Mouse (Mus musculus): ENCODE measurements at regions not wholly inside any gene's neighbourhood (a gene's known extent, or its start where the extent isn't known, plus 50 kb on each side); places are given as distances from the start of the nearest gene placed in this dataset.

GRCm38 (mm10) chr15:62222731-62223130 is 1299.9 kb upstream of the A1bg start:
- peak; percentile 14; the same call in 1 of the 2 replicates for ATAC-seq (replicated peaks; ENCODE audit: low FRiP score, poor library complexity, severe bottlenecking)

- 0 out of 2 replicates have a peak, but pooled peaks have one; percentile 32 for ATAC-seq (replicated peaks; ENCODE audit: low FRiP score, poor library complexity, severe bottlenecking)
These were observed 1299.4 kb upstream of the A1bg start for GRCm38 (mm10) chr15:62222201-62222600.

- ATAC-seq (replicated peaks; ENCODE audit: low FRiP score, poor library complexity, severe bottlenecking) = peak; percentile 57
These were observed 1298.4 kb upstream of the A1bg start for GRCm38 (mm10) chr15:62221024-62221819.

- no peak for ATAC-seq (replicated peaks; ENCODE audit: low FRiP score, poor library complexity, severe bottlenecking)
These were observed 1297.8 kb upstream of the A1bg start for GRCm38 (mm10) chr15:62220620-62221019.

GRCm38 (mm10) chr15:62219934-62220540 is 1297.2 kb upstream of the A1bg start:
- no peak for ATAC-seq (replicated peaks; ENCODE audit: low FRiP score, poor library complexity, severe bottlenecking)

GRCm38 (mm10) chr15:62218346-62219080 is 1295.7 kb upstream of the A1bg start:
- ATAC-seq (replicated peaks; ENCODE audit: low FRiP score, poor library complexity, severe bottlenecking) = no peak

- no peak for ATAC-seq (replicated peaks; ENCODE audit: low FRiP score, poor library complexity, severe bottlenecking)
These were observed 1294.1 kb upstream of the A1bg start for GRCm38 (mm10) chr15:62216688-62217477.

GRCm38 (mm10) chr15:62215616-62216398 is 1293.0 kb upstream of the A1bg start:
- ATAC-seq (replicated peaks; ENCODE audit: low FRiP score, poor library complexity, severe bottlenecking) = no peak

- ATAC-seq (replicated peaks; ENCODE audit: low FRiP score, poor library complexity, severe bottlenecking) = 0 out of 2 replicates have a peak, but pooled peaks have one; percentile 27
These were observed 1291.5 kb upstream of the A1bg start for GRCm38 (mm10) chr15:62214300-62214699.

- ATAC-seq (replicated peaks; ENCODE audit: low FRiP score, poor library complexity, severe bottlenecking) = no peak
These were observed 1289.6 kb upstream of the A1bg start for GRCm38 (mm10) chr15:62212283-62212910.

- no peak for ATAC-seq (replicated peaks; ENCODE audit: low FRiP score, poor library complexity, severe bottlenecking)
These were observed 1287.2 kb upstream of the A1bg start for GRCm38 (mm10) chr15:62209881-62210481.

- no peak for ATAC-seq (replicated peaks; ENCODE audit: low FRiP score, poor library complexity, severe bottlenecking)
These were observed 1286.5 kb upstream of the A1bg start for GRCm38 (mm10) chr15:62209296-62209695.

- no peak for ATAC-seq (replicated peaks; ENCODE audit: low FRiP score, poor library complexity, severe bottlenecking)
These were observed 1283.7 kb upstream of the A1bg start for GRCm38 (mm10) chr15:62206502-62206902.

GRCm38 (mm10) chr15:62203951-62204905 is 1281.4 kb upstream of the A1bg start:
- ATAC-seq (replicated peaks; ENCODE audit: low FRiP score, poor library complexity, severe bottlenecking) = no peak

GRCm38 (mm10) chr15:62202781-62203375 is 1280.1 kb upstream of the A1bg start:
- no peak for ATAC-seq (replicated peaks; ENCODE audit: low FRiP score, poor library complexity, severe bottlenecking)

- no peak for ATAC-seq (replicated peaks; ENCODE audit: low FRiP score, poor library complexity, severe bottlenecking)
These were observed 1275.9 kb upstream of the A1bg start for GRCm38 (mm10) chr15:62198721-62199120.

GRCm38 (mm10) chr15:62198194-62198593 is 1275.4 kb upstream of the A1bg start:
- no peak for ATAC-seq (replicated peaks; ENCODE audit: low FRiP score, poor library complexity, severe bottlenecking)

All from erythroblast, adult 5-6 weeks (primary cell).